Mouse (Mus musculus): ENCODE results near the gene Methig1.

DNA sequence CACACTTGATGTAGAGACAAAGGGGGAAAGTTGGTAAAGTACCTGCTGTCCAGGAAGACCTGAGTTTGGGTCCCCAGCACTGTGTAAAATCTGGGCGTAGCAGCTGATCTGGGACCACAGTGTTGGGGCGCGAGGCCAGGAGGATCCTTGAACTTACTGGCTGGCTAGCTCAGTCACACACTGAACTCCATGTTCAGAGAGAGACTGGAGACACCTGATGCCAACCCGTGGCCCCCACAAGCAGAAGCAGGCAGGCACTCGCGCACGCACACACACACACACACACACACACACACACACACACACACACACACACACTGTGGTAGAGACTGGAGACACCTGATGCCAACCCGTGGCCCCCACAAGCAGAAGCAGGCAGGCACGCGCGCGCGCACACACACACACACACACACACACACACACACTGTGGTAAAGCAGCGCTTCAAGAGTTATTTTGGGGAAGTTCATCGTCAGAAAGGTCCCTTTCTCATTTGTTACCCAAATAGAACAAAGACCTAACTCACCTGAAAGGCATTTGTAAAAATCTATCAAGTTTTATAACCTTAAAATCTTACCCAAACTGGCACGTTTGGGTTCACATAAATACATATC lies 35.4 kb downstream of the Methig1 start:
- no peak for TF ChIP-seq POLR2A (IDR thresholded peaks at IDR 0.05; ENCODE audit: low read depth, low read length)
- TF ChIP-seq CTCF (IDR thresholded peaks at IDR 0.05; ENCODE audit: extremely low read depth, insufficient read depth, insufficient read length, insufficient replicate concordance), result no peak

Data from spleen, adult 2 months (tissue).